Mouse (Mus musculus) urinary bladder, adult 2 months (tissue): ENCODE results near the gene Reck. TPM values are rescaled to one million over a fixed set of nuclear protein-coding genes. Genes with fewer than 3 reads are reported as not detected.

Experiments used
- DNase-seq: peaks from one replicate; pipeline ENCODE4 v3.0.0; 2022; ENCODE audit warnings: low spot score
- polyA plus RNA-seq: library from polyadenylated mRNA; depleted of rRNA; stranded (reverse); fragments of >200 nt; gene quantifications from 2 replicates; pipeline ENCODE4 v1.2.3, GENCODE M21; 2012

The Reck gene
- polyA plus RNA-seq, 1 experiment, result 25.8 TPM

DNA sequence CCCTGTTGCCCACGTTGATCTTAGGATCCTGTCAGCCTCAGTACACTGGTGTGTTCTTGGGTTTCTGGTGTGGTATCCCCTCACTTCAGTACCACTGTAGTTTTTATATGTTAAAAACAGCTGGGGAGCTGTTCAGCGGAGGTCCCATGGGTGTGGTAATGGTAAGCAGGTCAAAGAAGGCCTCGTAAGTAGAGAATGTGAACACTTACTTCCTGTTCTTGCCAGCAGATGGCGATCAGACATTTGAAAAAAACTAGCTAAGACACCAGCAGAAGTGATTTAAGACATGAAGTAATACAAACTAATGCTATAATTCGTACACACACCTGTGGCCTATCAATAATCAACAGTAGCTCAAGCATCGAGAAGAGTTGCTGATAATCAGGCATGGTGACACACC is 31.1 kb downstream of the Reck start:
- DNase-seq, result no peak

DNA sequence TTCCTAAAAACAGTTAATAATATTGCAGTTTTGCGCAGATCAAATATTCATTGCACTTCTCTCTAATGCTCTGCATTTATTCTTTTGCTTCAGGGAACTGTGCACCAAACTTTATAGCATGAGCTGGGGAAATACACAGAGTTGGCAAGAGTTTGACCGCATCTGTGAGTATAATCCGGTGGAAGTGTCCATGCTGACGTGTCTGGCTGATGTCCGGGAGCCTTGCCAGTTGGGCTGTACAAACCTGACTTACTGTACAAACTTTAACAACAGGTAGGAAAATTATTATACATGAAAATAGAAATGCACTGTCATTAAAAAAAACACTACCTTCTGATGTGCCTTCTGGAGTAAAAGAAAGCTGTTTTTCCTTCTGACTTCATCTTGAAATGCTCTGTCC is 42.9 kb downstream of the Reck start:
- DNase-seq, result no peak

- no peak for DNase-seq
Measured at GRCm38 (mm10) chr4:43920602-43921001, 45.3 kb downstream of the Reck start.

- no peak for DNase-seq
Measured at GRCm38 (mm10) chr4:43925125-43925524, 49.8 kb downstream of the Reck start.

- DNase-seq, result peak; percentile 77
Measured at GRCm38 (mm10) chr4:43925779-43926178, 50.4 kb downstream of the Reck start.

- no peak for DNase-seq
Measured at GRCm38 (mm10) chr4:43927826-43928225, 52.5 kb downstream of the Reck start.

GRCm38 (mm10) chr4:43931877-43932276 is 56.5 kb downstream of the Reck start:
- DNase-seq, result no peak

GRCm38 (mm10) chr4:43936186-43936585 is 60.9 kb downstream of the Reck start:
- DNase-seq, result no peak

DNA sequence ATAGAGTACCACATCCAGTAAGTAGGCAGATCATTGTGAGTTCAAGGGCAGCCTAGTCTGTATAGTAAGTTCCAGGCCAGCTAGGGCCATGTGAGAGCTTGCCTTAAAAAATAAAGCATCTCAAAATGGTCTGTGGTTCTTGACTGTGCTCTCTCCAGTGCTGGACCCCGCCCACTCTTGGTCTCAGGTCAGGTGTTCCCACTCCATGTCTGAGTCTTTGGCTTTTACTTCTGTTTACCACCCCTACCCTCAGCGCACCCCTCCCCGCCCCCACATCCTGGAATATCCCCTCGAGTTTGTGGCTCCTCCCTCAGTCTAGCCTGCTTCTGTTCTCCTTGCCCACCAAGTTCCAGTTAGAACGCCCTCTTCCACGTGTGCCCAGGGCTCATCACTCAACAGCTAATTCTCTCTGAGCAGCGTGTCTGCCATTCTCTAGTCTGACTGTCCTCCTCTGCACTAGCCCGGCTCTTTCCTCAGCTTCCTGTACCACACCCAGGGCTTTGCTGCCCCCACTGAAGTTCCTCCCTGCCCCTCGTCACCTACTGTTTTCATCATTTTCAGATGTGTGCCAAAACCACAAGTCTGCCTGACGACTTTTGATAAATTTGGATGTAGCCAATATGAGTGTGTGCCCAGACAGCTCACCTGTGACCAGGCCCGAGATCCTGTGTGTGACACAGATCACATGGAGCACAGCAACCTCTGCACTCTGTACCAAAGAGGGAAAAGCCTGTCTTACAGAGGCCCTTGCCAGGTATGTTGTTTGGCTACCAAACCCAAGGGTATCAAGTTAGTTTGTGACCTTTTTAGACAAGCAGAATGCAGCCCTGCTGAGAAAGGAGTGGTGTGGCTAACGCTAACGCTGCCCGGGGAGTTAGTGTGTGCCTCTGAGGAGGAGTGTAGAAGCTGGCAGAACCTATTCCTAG is 61.7 kb downstream of the Reck start:
- no peak for DNase-seq

DNA sequence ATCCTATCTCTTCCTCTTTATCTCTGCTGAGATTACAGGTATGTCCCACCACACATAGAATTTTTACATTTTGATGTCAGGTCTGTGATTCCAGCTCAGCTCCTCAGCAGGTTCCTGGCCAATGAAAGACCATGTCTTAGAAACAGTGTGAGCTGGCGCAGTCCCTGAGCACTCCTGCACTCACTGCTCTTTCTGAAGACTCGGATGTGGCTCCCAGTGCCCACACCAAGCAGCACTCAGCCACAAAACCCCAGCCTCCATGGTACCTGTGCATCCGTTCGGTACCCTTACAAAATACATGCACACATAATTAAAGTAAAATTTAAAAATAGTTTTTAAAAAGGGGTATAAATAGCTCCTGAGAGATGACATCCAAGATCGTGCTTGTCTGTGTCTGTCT is 66.0 kb downstream of the Reck start:
- DNase-seq, result no peak

DNA sequence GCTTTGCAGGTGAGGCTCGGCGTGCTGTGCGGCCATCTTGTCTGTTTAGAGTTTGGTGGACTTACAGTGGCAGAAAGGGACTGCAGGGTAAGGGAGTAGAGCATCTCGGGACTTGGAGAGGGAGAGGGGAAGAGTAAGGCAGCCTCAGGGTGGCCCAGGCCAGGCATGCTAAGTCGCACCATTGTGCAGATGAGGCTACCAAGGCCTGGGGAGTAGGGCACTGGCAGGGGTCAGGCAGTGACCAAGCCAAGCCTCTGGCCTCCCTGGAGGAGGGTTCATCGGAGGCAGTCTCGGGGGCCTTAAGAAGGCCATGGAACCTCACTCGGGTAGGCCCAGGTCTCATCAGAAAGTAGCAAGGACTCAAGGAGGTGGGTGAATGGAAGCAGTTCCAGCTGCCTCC is 67.1 kb downstream of the Reck start:
- DNase-seq, result no peak

- DNase-seq, result no peak
Measured at GRCm38 (mm10) chr4:43947571-43947970, 72.2 kb downstream of the Reck start.

DNA sequence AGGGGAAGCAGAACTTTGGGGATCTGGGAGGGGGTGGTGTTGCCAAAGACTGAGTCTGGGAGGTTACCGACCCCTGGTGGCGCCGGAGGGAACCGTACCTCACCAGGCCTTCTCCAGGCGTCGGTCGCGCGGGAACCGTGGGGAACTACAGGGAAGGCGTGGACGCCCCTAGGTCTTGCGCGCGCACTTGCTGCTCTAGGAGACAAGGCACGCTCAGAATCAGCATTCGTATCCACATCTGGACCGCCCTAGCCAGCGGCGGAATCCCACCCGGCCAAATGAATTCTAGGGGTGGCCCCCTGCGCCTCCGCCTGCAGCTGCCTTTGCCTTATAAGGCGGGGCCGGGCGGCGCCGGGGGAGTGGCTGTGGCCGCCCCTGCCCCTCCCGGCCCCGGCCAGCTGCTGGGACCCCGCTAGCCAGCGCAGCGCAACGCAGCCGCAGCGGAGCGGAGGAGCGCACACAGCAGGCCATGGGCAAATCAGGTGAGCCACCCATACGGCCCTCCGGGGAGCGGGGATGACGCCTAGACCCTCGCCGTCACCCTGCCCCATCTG is 82.0 kb downstream of the Reck start, which contains the start of gene Glipr2:
TSS of gene Glipr2 (plus strand) at position 110 of the 554 bp plus-strand sequence.
- peak; percentile 47 for DNase-seq

- no peak for DNase-seq
Measured at GRCm38 (mm10) chr4:43957846-43958461, 82.6 kb downstream of the Reck start.

- no peak for DNase-seq
Measured at GRCm38 (mm10) chr4:43959523-43960179, 84.3 kb downstream of the Reck start.

GRCm38 (mm10) chr4:43960207-43960606 is 84.9 kb downstream of the Reck start:
- DNase-seq, result no peak

DNA sequence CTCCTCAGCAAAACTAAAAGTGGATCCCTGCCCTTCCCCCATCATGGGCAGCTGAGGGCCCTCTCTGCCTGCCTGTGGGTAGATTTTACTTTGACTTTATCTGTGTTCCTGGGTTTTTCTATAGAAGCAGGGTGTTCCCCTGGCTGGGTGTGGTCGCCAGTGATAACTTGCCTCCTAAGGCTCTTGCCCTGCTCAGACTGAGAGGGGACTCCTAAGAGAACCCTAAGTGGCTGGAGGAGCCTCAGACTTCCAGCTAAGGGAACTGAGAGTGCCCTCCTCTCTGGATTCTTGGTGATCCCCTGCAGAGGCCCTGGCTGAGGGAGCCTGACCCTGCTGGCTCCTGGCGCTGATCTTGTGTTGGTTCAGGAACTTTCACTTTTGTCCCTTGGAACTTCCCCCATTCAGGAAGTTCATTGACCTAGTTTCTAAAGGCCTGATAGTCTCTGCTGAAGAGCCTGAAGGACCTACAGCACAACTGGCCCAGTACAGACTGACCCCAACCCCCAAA is 89.0 kb downstream of the Reck start:
- no peak for DNase-seq

DNA sequence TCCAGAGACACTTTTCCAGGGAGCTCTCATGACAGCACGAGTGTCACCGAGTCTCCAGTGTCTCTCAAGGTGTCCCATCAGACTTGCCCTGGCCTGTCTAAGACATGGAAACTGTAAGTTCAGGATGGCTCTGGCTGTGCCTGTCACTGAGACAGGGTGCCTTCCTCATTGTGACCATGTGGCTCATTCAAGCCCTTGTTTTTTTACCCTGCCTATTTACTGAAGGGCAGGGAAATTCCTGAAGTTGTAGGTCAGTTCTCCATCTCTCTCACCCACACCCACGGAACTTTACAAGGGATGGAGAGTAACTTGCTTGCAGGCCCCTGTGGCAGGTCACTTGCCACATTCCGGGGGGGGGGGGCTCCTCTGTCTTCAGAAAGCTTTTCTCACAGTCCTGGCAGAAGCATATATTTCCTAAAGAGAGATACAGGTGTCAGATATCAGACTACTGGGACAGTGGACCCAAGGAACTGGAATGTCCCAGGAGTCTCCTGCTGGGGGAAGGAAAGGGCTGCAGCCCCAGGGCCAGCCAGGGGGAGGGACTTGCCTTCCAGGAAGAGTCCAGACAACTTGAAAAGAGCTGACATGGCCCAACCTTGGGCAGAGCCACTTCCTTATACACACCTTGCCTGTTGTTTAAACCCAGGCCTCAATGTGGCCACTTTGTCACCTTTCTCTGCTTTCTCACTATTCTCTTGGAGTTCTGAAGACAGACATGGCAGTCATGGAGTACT is 89.8 kb downstream of the Reck start:
- DNase-seq, result no peak

DNA sequence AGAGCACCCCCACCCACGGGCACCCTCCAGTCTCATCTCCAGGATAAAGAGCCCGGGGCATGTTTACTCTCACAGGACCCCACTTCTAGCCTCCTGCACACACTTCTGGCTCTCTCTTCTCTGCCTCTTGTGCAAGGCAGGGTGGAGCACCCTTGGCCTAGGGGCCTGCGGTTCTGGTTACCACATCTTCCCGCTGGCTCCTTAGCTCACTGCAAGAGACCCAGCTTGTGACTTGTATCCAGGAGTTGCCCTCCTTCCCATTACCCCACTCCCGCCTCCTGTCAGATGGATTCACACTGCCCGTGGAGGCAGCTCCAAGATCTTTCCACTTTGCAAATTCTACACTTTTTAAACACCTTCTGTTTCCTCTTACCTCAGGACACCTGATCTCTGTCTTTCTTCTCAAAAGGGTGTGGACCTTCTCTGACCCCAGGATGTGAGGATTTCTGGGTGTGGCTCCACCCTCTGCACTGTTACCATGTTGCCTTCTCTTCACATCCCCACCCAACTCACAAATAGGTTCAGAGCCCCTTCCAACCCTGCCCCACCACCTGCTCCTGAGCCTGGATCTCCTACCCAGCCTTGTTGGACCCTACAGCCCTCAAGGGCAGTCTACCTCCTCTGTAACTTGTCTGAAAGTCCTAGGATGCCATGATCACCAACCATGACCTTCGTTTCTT is 90.7 kb downstream of the Reck start:
- no peak for DNase-seq

- no peak for DNase-seq
Measured at GRCm38 (mm10) chr4:43968650-43969049, 93.3 kb downstream of the Reck start.

- no peak for DNase-seq
Measured at GRCm38 (mm10) chr4:43969373-43969772, 94.0 kb downstream of the Reck start.
